ENCODE assay signal across 8 mouse cellular contexts in genomic region chr10:93548991-93549390, GRCm38 (mm10). TPM values are rescaled to one million over a fixed set of nuclear protein-coding genes. Genes with fewer than 3 reads are reported as not detected.
DNase-seq lines count a peak whose midpoint lies in the region; ATAC-seq and TF ChIP-seq lines count a peak whose summit lies in the region.

No protein-coding gene starts in this region.

- no peak for TF ChIP-seq EP300 in liver, embryonic 14.5 days (IDR thresholded peaks at IDR 0.05; ENCODE audit: low read depth)

- no peaks in the 10 kb centered on the region for H3K9me3 ChIP-seq in kidney, postnatal 0 days (replicated peaks; ENCODE audit: low read length)
- H3K9me3 ChIP-seq in liver, embryonic 14.5 days (ENCODE audit: control insufficient read depth, low read length) = no peaks in the 10 kb centered on the region
- no peaks in the 10 kb centered on the region for H3K9me3 ChIP-seq in neural tube, embryonic 14.5 days (ENCODE audit: control insufficient read depth, low read length)

- no peaks in the 10 kb centered on the region for H3K36me3 ChIP-seq in kidney, postnatal 0 days (ENCODE audit: insufficient read depth, low read length)
- H3K36me3 ChIP-seq in liver, embryonic 14.5 days (replicated peaks; ENCODE audit: control insufficient read depth, insufficient read depth, low read depth) = no peaks in the 10 kb centered on the region
- H3K36me3 ChIP-seq in neural tube, embryonic 14.5 days (ENCODE audit: control insufficient read depth, insufficient read depth, low read length) = no peaks in the 10 kb centered on the region

- no peak overlapping the region for H3K4me2 ChIP-seq in kidney, postnatal 0 days (ENCODE audit: low read length)
- no peak overlapping the region for H3K4me2 ChIP-seq in liver, embryonic 14.5 days (ENCODE audit: low read depth)
- no peak overlapping the region for H3K4me2 ChIP-seq in neural tube, embryonic 14.5 days (ENCODE audit: low read depth, low read length)

- no peak overlapping the region for H3K9ac ChIP-seq in kidney, postnatal 0 days (ENCODE audit: low read depth, low read length)
- H3K9ac ChIP-seq in liver, embryonic 14.5 days (replicated peaks) = no peak overlapping the region
- H3K9ac ChIP-seq in neural tube, embryonic 14.5 days (replicated peaks; ENCODE audit: low read depth, low read length) = no peak overlapping the region

- H3K4me1 ChIP-seq in kidney, postnatal 0 days (replicated peaks; ENCODE audit: insufficient read depth, low read length) = no peaks in the 10 kb centered on the region
- H3K4me1 ChIP-seq in liver, embryonic 14.5 days (replicated peaks; ENCODE audit: control insufficient read depth in 2 of 2, insufficient read depth in 2 of 2, low read length in 1 of 2) = peaks cover 0 to 2% of the 10 kb centered on the region in 2 experiments; a peak in 1 of 4 replicates
- no peaks in the 10 kb centered on the region for H3K4me1 ChIP-seq in neural tube, embryonic 14.5 days (ENCODE audit: control insufficient read depth, insufficient read depth, low read length)

- H3K27me3 ChIP-seq in kidney, postnatal 0 days (ENCODE audit: insufficient read depth, low read length) = no peaks in the 10 kb centered on the region
- H3K27me3 ChIP-seq in liver, embryonic 14.5 days (ENCODE audit: control insufficient read depth, insufficient read depth, low read length) = no peaks in the 10 kb centered on the region
- no peaks in the 10 kb centered on the region for H3K27me3 ChIP-seq in neural tube, embryonic 14.5 days (ENCODE audit: control insufficient read depth, insufficient read depth, low read length)

- peak; percentile 40; the same call in 1 of the 2 replicates for ATAC-seq in kidney, postnatal 0 days (replicated peaks; ENCODE audit: low FRiP score, low read depth)
- ATAC-seq in liver, embryonic 14.5 days (ENCODE audit: insufficient read depth) = no peak
- ATAC-seq in neural tube, embryonic 14.5 days (ENCODE audit: low read depth) = peak; percentile 83; the same call in 1 of the 2 replicates

- WGBS in kidney, postnatal 0 days = 11% methylated on average over 7 of the region's 7 CpGs
- WGBS in liver, embryonic 14.5 days (ENCODE audit: insufficient replicate concordance) = 10% methylated on average over 7 of the region's 7 CpGs
- WGBS in neural tube, embryonic 14.5 days = 14% methylated on average over 7 of the region's 7 CpGs

- peak; percentile 91 for DNase-seq in CD4-positive, CD25-positive, alpha-beta regulatory T cell, adult 2 months (ENCODE audit: low read depth, low spot score)
- peak; percentile 25 for DNase-seq in adrenal gland, adult 8-10 months
- peak; percentile 88 for DNase-seq in embryo, embryonic 11 days
- DNase-seq in gastrocnemius, postnatal 4 days (ENCODE audit: low spot score in 2 of 2) = peak; percentile 40 to 72
- DNase-seq in kidney, postnatal 0 days (ENCODE audit: low spot score) = peak; percentile 87
- peak; percentile 34 to 41 (median 34) for DNase-seq in liver, embryonic 14.5 days (ENCODE audit: low read depth in 3 of 3, low spot score in 3 of 3)
- peak; percentile 61 for DNase-seq in testis, postnatal 14 days (ENCODE audit: low spot score)

- TF ChIP-seq CTCF in kidney, postnatal 0 days (IDR thresholded peaks at IDR 0.05; ENCODE audit: low read depth) = peak; percentile 92
- peak; percentile 92 for TF ChIP-seq CTCF in liver, embryonic 14.5 days (IDR thresholded peaks at IDR 0.05; ENCODE audit: low read depth)

- H3K4me3 ChIP-seq in kidney, postnatal 0 days (replicated peaks; ENCODE audit: low read depth, low read length) = no peak overlapping the region
- H3K4me3 ChIP-seq in liver, embryonic 14.5 days (ENCODE audit: insufficient read depth in 1 of 2, low read depth in 2 of 2, low read length in 2 of 2) = no peak overlapping the region
- no peak overlapping the region for H3K4me3 ChIP-seq in neural tube, embryonic 14.5 days (ENCODE audit: low read depth, low read length)

- no peak overlapping the region for H3K27ac ChIP-seq in kidney, postnatal 0 days
- no peak overlapping the region for H3K27ac ChIP-seq in liver, embryonic 14.5 days
- no peak overlapping the region for H3K27ac ChIP-seq in neural tube, embryonic 14.5 days (ENCODE audit: low read depth, low read length)

RNA-seq across cellular contexts. Expression of gene Ccdc38, which starts 8.6 kb away (rescaled TPM):
- total RNA-seq in adrenal gland, adult 8-10 months (2022) = under 1 TPM in 1 of 4 experiments, not detected in 3; 0.10 TPM
- not detected for total RNA-seq in gastrocnemius, postnatal 4 days (2021)
- 0.26 and 0.29 TPM in 2 replicates for polyA plus RNA-seq in kidney, postnatal 0 days (2015; fragmentation: Nextera tagmentation; extraction: Ambion mirVana)
- 0.02 TPM in 1 of 2 replicates, not detected in the other for polyA plus RNA-seq in liver, embryonic 14.5 days (2012; rRNA removed)
- polyA plus RNA-seq in liver, embryonic 14.5 days (2014; fragmentation: Nextera tagmentation; extraction: Ambion mirVana) = 0.09 and 0.15 TPM in 2 replicates
- polyA plus RNA-seq in neural tube, embryonic 14.5 days (2014; fragmentation: Nextera tagmentation; extraction: Ambion mirVana) = 0.29 and 0.54 TPM in 2 replicates

RNA-seq across cellular contexts. Expression of gene Amdhd1, which starts 9.2 kb away (rescaled TPM):
- total RNA-seq in adrenal gland, adult 8-10 months (2022) = under 1 TPM in 1 of 4 experiments, not detected in 3; 0.12 TPM
- total RNA-seq in gastrocnemius, postnatal 4 days (2021) = under 1 TPM in 1 of 2 experiments, not detected in 1; 0.31 TPM
- 2.8 and 3.5 TPM in 2 replicates for polyA plus RNA-seq in kidney, postnatal 0 days (2015; fragmentation: Nextera tagmentation; extraction: Ambion mirVana)
- polyA plus RNA-seq in liver, embryonic 14.5 days (2012; rRNA removed) = 4.1 and 5.7 TPM in 2 replicates
- polyA plus RNA-seq in liver, embryonic 14.5 days (2014; fragmentation: Nextera tagmentation; extraction: Ambion mirVana) = 9.7 and 10.1 TPM in 2 replicates
- not detected in 2 replicates for polyA plus RNA-seq in neural tube, embryonic 14.5 days (2014; fragmentation: Nextera tagmentation; extraction: Ambion mirVana)

RNA-seq across cellular contexts. Expression of gene Snrpf, which starts 40.5 kb away (rescaled TPM):
- total RNA-seq in adrenal gland, adult 8-10 months (2022) = 10 to 100 TPM; 11.0 to 20.5 (median 13.2) TPM
- 10 to 100 TPM; 16.1 to 16.9 TPM for total RNA-seq in gastrocnemius, postnatal 4 days (2021)
- 119 and 121 TPM in 2 replicates for polyA plus RNA-seq in kidney, postnatal 0 days (2015; fragmentation: Nextera tagmentation; extraction: Ambion mirVana)
- 52.9 and 104 TPM in 2 replicates for polyA plus RNA-seq in liver, embryonic 14.5 days (2012; rRNA removed)
- polyA plus RNA-seq in liver, embryonic 14.5 days (2014; fragmentation: Nextera tagmentation; extraction: Ambion mirVana) = 85.5 and 88.1 TPM in 2 replicates
- polyA plus RNA-seq in neural tube, embryonic 14.5 days (2014; fragmentation: Nextera tagmentation; extraction: Ambion mirVana) = 60.5 and 69.8 TPM in 2 replicates

Comparison
In these comparisons a context has a peak if more than half of its experiments do, and no peak if none do; other contexts are left out.
1. DNase-seq: peak in every context shown above with its lines; median percentile 91 in CD4-positive, CD25-positive, alpha-beta regulatory T cell, adult 2 months; 88 in embryo, embryonic 11 days; 87 in kidney, postnatal 0 days; 61 in testis, postnatal 14 days; 56 in gastrocnemius, postnatal 4 days; 34 in liver, embryonic 14.5 days; 25 in adrenal gland, adult 8-10 months.